Mouse (Mus musculus) G1E (cell line): Measurements from ENCODE around the gene Shmt2.

ENCODE experiments used
- CTCF ChIP-seq: IDR thresholded peaks from 2 replicates; pipeline ENCODE4 v1.5.1; 2012; ENCODE audit warnings: low read depth, low read length, inconsistent platforms, mixed read lengths
- GATA1 ChIP-seq: IDR thresholded peaks from 2 replicates; pipeline ENCODE4 v1.6.1; 2012; ENCODE audit warnings: borderline replicate concordance, low read length, inconsistent platforms, mixed read lengths
- POLR2AphosphoS5 ChIP-seq: IDR thresholded peaks from 2 replicates; pipeline ENCODE4 v1.6.1; 2012; ENCODE audit warnings: low read depth, low read length, inconsistent platforms; ENCODE audit not compliant: insufficient replicate concordance
- TAL1 ChIP-seq: conservative IDR thresholded peaks from 2 replicates; pipeline ENCODE4 v1.6.1; 2012; ENCODE audit warnings: low read depth, low read length, inconsistent platforms, mixed read lengths

DNA sequence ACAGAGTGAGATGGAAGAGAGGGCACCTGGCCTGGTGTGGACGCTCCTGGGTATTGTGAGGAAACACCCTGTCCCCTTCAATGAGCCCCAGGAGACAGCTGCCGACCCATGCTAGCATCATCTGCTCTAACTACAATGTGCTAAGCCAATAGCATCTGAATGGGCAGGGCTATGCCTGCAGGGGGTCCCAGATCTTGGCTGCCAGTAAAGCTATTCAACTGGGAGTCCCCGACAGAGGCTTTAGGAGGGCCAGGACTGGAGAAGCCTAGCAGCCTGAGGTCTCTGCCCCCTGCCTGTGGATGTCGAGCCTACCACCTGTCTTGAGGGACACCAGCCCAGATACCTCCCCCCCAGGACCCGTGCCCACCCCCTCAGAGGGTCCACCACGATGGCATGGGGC, 20.5 kb upstream of the Shmt2 start:
- TF ChIP-seq CTCF (no peak), TAL1 (no peak), GATA1 (no peak), POLR2AphosphoS5 (no peak)
